Mouse (Mus musculus): ENCODE measurements around the gene Abcc9.

DNA sequence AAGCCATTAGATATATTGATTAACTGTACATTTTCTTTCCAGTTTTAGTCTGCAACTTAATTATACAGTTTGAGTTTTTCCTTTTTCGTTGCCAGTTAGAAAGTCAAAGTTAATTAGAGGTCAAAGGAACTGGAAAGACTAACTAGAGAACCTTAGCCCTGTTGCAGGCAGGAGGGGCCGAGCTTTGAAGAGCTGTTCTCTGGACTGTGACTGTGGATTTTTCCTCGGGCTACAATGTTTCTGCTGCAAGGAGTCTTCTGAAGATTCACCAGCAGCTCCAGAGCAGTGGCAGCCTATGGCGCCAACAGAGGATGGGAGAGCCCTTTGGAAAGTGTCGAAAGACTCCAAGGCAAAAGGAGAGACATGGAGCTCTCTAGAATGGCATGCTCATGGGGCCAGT is 10.0 kb downstream of the Abcc9 start:
- no peak for TF ChIP-seq POLR2A (IDR thresholded peaks at IDR 0.05; ENCODE audit: low read depth, low read length)
- TF ChIP-seq CTCF (IDR thresholded peaks at IDR 0.05; ENCODE audit: borderline replicate concordance, insufficient read depth, low read length), result no peak

All from embryonic fibroblast, embryonic 13.5 days (primary cell).